Mouse (Mus musculus) ES-Bruce4 (cell line): Measurements from ENCODE around the gene Mchr1. TPM values are rescaled to one million over a fixed set of nuclear protein-coding genes. Genes with fewer than 3 reads are reported as not detected.

ENCODE experiments used
- H3K27ac ChIP-seq: 2 replicates; pipeline ENCODE4 v1.5.1; 2012; ENCODE audit warnings: low read length, inconsistent platforms; ENCODE audit not compliant: insufficient read depth
- H3K27me3 ChIP-seq: 2 replicates; pipeline ENCODE4 v1.6.1; 2012; ENCODE audit warnings: mild to moderate bottlenecking, low read length, inconsistent platforms; ENCODE audit not compliant: control insufficient read depth, poor library complexity, insufficient read depth, severe bottlenecking
- H3K36me3 ChIP-seq: 2 replicates; pipeline ENCODE4 v1.6.1; 2012; ENCODE audit warnings: inconsistent platforms, mild to moderate bottlenecking, low read length, moderate library complexity; ENCODE audit not compliant: control insufficient read depth, poor library complexity, insufficient read depth, severe bottlenecking
- H3K4me1 ChIP-seq: one replicate; pipeline ENCODE4 v1.8.1; 2011; ENCODE audit warnings: low read length; ENCODE audit not compliant: control insufficient read depth, insufficient read depth
- H3K4me3 ChIP-seq: 2 replicates; pipeline ENCODE4 v1.5.1; 2011; ENCODE audit warnings: low read depth, mild to moderate bottlenecking, low read length
- H3K9ac ChIP-seq: 2 replicates; pipeline ENCODE4 v1.6.1; 2012; ENCODE audit warnings: low read depth, mild to moderate bottlenecking, inconsistent platforms; ENCODE audit not compliant: poor library complexity, severe bottlenecking
- H3K9me3 ChIP-seq: replicated peaks from 2 replicates; pipeline ENCODE4 v1.6.1; 2012; ENCODE audit warnings: mild to moderate bottlenecking, low read length, inconsistent platforms; ENCODE audit not compliant: control insufficient read depth, poor library complexity, insufficient read depth, severe bottlenecking
- CTCF ChIP-seq: IDR thresholded peaks from one replicate; pipeline ENCODE4 v1.8.1; 2011; ENCODE audit warnings: low read depth, low read length
- EP300 ChIP-seq: IDR thresholded peaks from 2 replicates; pipeline ENCODE4 v1.6.1; 2011; ENCODE audit warnings: low read depth, low read length; ENCODE audit not compliant: insufficient read depth
- POLR2A ChIP-seq: IDR thresholded peaks from one replicate; pipeline ENCODE4 v1.8.1; 2011; ENCODE audit warnings: low read length; ENCODE audit not compliant: insufficient read depth
- polyA plus RNA-seq: library from polyadenylated mRNA; stranded (reverse); fragments of >200 nt; gene quantifications from 2 replicates; pipeline ENCODE4 v1.2.4, GENCODE M21; 2011; ENCODE audit warnings: low read depth; ENCODE audit not compliant: missing spikeins, insufficient read depth, insufficient read length

The Mchr1 gene
- polyA plus RNA-seq, 1 experiment, result not detected

- H3K9me3 ChIP-seq, result no peaks in the 10 kb centered on the region
- no peak overlapping the region for H3K27ac ChIP-seq
- no peak overlapping the region for H3K9ac ChIP-seq
- H3K4me3 ChIP-seq, result no peak overlapping the region
- H3K27me3 ChIP-seq, result no peaks in the 10 kb centered on the region
- peaks cover 2% of the 10 kb centered on the region for H3K4me1 ChIP-seq
- no peaks in the 10 kb centered on the region for H3K36me3 ChIP-seq
- TF ChIP-seq CTCF (no peak), EP300 (no peak), POLR2A (no peak)
Measured at GRCm38 (mm10) chr15:81254113-81254640, 18.9 kb downstream of the Mchr1 start.

DNA sequence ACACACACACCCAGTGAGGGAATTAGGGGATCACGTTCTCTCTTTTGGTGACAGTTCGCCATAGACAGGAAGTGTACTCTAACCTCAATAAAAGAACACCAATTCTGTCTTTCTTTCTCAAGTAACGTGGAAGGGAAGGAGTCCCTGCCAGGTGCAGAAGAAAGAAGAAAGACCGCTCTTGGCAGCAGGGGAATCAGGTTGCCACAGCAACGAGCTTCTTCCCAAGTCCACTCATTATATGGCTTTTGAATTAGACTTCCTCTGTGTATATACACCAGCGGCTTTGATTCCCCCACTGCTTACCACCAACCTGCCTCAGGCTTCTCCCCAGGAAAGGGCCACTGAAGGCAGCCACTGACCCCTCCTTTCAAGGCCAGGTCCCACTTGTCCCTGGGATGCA, 19.8 kb downstream of the Mchr1 start:
- TF ChIP-seq POLR2A (no peak), CTCF (no peak), EP300 (no peak)
- H3K27me3 ChIP-seq, result no peaks in the 10 kb centered on the region
- peaks cover 2% of the 10 kb centered on the region for H3K4me1 ChIP-seq
- H3K36me3 ChIP-seq, result no peaks in the 10 kb centered on the region
- H3K9me3 ChIP-seq, result no peaks in the 10 kb centered on the region
- H3K4me3 ChIP-seq, result no peak overlapping the region
- H3K27ac ChIP-seq, result no peak overlapping the region
- H3K9ac ChIP-seq, result no peak overlapping the region

GRCm38 (mm10) chr15:81258296-81258695, 23.0 kb downstream of the Mchr1 start:
- TF ChIP-seq EP300 (no peak), POLR2A (no peak), CTCF (no peak)
- Histone ChIP-seq H3K9me3 (no peaks in the 10 kb centered on the region), H3K4me3 (no peak overlapping the region), H3K4me1 (peaks cover 2% of the 10 kb centered on the region), H3K9ac (no peak overlapping the region), H3K36me3 (no peaks in the 10 kb centered on the region), H3K27ac (no peak overlapping the region), H3K27me3 (no peaks in the 10 kb centered on the region)

DNA sequence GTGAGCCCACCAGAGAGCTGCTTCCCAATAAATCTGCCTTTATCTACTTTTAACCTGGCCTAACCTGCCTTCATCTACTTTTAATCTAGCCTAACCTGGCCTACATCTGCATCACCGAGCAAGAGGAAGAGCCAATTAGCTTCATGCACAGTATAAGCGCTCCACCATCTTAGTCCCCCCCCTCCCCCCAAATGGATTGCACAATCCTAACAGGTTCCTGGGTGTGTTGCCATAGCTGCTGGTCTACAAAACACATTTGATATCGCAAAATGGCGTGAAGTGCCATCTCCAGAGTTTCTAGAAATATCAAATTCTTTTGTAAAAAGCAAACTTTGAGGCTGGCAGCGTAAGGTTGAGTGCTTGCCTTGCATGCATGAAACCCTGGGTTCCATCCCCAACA, 24.0 kb downstream of the Mchr1 start:
- Histone ChIP-seq H3K27me3 (no peaks in the 10 kb centered on the region), H3K36me3 (no peaks in the 10 kb centered on the region), H3K4me1 (peaks cover 2% of the 10 kb centered on the region), H3K4me3 (no peak overlapping the region), H3K27ac (no peak overlapping the region), H3K9me3 (no peaks in the 10 kb centered on the region), H3K9ac (no peak overlapping the region)
- TF ChIP-seq CTCF (no peak), POLR2A (no peak), EP300 (no peak)

GRCm38 (mm10) chr15:81260208-81260607, 24.9 kb downstream of the Mchr1 start:
- H3K27ac ChIP-seq, result no peak overlapping the region
- TF ChIP-seq EP300 (no peak), POLR2A (no peak), CTCF (no peak)
- H3K36me3 ChIP-seq, result no peaks in the 10 kb centered on the region
- no peaks in the 10 kb centered on the region for H3K9me3 ChIP-seq
- H3K27me3 ChIP-seq, result no peaks in the 10 kb centered on the region
- no peak overlapping the region for H3K4me3 ChIP-seq
- H3K9ac ChIP-seq, result no peak overlapping the region
- no peaks in the 10 kb centered on the region for H3K4me1 ChIP-seq

- Histone ChIP-seq H3K9ac (no peak overlapping the region), H3K27ac (no peak overlapping the region), H3K9me3 (no peaks in the 10 kb centered on the region), H3K4me3 (no peak overlapping the region), H3K4me1 (no peaks in the 10 kb centered on the region), H3K36me3 (no peaks in the 10 kb centered on the region), H3K27me3 (no peaks in the 10 kb centered on the region)
- TF ChIP-seq EP300 (no peak), CTCF (no peak), POLR2A (no peak)
Measured at GRCm38 (mm10) chr15:81264392-81265095, 29.2 kb downstream of the Mchr1 start.
